Mouse (Mus musculus): ENCODE data around the gene Abhd5.

Gene Abhd5

GRCm38 (mm10) chr9:122347882-122348281, 3.5 kb upstream of the Abhd5 start:
- no peak for DNase-seq (ENCODE audit: extremely low spot score)

DNA sequence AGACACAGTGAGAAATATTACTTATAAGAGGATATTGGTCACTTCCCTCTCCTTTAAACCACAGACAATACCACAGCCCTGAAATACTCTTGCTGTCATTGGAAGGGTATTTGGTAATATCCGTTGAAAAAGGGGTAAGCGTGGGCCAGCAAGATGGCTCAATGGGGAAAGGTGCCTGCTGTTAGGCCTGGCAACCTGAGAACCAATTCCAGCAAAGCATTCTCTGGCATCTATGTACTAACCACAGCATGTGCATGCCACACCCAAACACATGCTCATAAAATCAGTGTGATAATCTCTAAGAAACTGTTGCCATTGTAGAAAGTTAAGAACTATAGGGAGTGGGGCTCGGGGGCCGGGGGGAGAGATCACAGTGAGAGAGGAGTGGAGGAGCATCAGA, 2.1 kb upstream of the Abhd5 start:
- DNase-seq (ENCODE audit: extremely low spot score), result no peak

DNA sequence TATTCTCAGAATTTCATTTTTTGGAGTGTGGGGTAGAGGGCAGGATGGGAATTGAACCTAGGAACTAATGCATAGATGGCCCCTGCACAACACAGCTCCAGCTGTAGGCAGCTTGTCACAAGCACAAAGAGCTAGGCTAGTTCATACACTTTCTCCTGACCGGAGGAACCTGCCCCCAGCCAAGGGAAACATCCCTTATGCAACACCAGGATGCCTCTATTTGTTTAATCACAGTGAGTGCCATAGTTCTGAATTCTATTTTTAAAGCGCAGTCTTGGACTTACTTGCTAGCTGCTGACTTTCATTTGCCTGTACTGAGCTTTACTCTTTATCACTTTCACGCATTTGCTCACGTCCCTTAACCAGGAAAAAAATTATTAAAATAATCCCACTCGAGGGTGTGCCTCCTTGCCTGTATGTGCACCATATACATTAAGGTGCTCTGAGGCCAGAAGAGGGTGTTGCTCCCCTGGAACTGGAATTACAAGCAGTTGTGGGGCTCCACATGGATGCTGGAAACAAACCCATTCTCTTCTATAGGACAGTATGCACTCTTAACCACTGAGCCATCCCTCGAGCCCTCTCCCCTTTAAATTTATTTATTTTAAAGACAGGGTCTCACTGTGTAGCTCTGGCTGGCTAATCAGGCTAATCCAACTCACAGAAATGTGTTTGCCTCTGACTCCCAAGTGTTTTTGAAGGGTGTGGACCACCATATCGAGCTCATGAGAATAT, 845 bp upstream of the Abhd5 start:
- DNase-seq (ENCODE audit: extremely low spot score), result no peak

DNA sequence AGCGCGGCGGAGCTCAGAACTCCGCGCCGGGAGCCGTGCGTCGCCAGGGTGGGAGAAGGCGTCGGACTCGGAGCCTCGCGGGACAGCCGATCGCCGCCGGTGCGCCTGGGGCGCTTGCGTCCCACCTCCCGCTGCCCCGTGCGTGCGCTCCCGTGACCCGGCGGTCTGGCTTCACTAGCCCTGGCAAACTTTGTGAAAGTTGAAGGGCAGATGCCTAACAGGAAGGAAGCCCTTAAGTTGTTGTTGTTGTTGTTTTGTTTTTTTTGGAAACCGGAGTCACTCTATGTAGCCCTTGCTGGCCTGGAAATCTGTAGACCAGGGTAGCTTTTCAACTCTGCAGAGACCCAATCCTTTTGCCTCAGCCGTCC, 601 bp downstream of the Abhd5 start:
- no peak for DNase-seq (ENCODE audit: extremely low spot score)

DNA sequence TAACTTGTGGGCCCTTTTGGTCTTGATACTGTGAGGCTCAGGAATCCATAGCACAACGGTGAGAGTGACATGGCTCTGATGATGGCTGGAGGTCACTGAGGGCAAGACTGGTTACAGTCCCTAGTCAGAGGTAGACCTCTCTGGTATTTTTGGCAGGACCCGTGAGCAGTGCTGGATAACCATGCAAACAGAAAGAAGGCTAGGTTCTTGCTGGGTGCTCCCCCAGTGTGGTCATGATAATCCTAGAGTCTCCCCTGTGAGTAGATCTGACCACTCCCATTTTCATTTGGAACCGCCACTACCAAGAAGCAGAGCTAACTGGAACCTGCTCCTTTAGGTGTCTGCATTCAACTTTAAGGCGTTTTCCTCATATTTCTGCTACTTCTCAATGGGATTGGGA, 1.5 kb downstream of the Abhd5 start:
- DNase-seq (ENCODE audit: extremely low spot score), result no peak

- DNase-seq (ENCODE audit: extremely low spot score), result no peak
Observed at GRCm38 (mm10) chr9:122354240-122354639, 2.8 kb downstream of the Abhd5 start.

GRCm38 (mm10) chr9:122357073-122357472, 5.7 kb downstream of the Abhd5 start:
- no peak for DNase-seq (ENCODE audit: extremely low spot score)

GRCm38 (mm10) chr9:122357626-122358025, 6.2 kb downstream of the Abhd5 start:
- no peak for DNase-seq (ENCODE audit: extremely low spot score)

GRCm38 (mm10) chr9:122364171-122364570, 12.8 kb downstream of the Abhd5 start:
- no peak for DNase-seq (ENCODE audit: extremely low spot score)

DNA sequence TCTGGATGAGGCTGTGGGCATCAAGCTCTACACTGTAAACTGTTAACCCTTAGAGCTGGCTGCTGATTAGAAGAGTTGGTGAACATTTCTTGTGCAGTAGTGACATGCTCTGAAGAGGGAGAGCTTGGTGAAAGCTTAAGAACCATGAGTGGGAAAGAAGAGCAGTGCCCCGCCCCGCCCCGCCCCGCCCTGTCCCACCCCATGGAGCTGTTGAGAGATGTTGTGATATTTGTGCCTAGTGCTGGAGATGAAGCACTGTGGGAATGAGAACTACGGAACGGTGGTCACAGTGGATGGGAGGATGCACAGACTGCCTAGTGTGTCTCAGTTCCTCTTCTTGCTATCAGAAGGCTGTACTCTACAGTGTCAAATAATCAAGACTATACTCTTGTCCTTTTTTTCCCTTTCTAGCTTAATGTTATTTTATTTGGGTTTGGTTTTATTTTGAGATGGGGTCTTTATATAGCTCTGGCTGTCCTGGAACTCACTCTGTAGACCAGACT, 18.9 kb downstream of the Abhd5 start:
- DNase-seq (ENCODE audit: extremely low spot score), result no peak

- peak; percentile 21 for DNase-seq (ENCODE audit: extremely low spot score)
Observed at GRCm38 (mm10) chr9:122372506-122372905, 21.1 kb downstream of the Abhd5 start.

DNA sequence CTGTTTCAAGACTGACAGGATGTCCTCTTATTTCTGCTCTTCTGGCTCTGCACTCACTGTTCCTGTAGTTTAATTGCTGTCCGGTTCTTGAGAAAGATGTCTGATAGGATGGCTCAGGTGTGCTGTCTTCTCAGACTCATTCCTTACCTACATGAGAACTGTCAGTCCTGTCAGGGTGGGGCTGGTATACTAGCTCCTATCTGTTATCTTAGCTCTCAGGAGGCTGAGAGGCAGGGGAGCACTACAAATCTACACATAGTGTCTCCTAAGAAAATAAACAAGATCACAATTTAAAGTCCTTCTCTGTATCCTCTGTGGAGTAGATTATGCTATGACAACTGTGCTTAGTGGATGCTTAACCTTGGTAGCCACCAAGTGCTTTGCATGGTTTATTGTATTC, 21.6 kb downstream of the Abhd5 start:
- DNase-seq (ENCODE audit: extremely low spot score), result no peak

- DNase-seq (ENCODE audit: extremely low spot score), result no peak
Observed at GRCm38 (mm10) chr9:122378986-122379385, 27.6 kb downstream of the Abhd5 start.

DNA sequence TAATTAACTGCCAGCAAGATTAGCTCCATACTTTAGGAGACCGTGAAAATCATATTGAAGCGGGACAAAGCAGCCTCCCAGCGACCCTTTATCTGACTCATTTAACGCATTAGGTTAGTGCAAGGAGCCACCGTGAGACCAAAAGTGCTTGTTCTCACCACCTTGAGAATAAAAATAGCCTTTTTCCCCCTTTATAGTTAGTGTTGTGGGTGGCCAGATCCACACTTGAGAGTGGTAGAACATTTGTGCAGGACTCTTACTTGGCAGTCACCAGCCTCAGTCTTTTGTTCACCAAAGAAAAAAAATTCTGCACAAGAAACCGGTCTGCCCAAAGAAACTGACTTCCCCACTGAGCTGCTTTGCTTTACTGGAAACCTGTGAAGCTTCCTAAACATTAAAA, 29.6 kb downstream of the Abhd5 start:
- no peak for DNase-seq (ENCODE audit: extremely low spot score)

GRCm38 (mm10) chr9:122382006-122382405, 30.6 kb downstream of the Abhd5 start:
- DNase-seq (ENCODE audit: extremely low spot score), result no peak

GRCm38 (mm10) chr9:122386015-122386414, 34.6 kb downstream of the Abhd5 start:
- DNase-seq (ENCODE audit: extremely low spot score), result no peak

DNA sequence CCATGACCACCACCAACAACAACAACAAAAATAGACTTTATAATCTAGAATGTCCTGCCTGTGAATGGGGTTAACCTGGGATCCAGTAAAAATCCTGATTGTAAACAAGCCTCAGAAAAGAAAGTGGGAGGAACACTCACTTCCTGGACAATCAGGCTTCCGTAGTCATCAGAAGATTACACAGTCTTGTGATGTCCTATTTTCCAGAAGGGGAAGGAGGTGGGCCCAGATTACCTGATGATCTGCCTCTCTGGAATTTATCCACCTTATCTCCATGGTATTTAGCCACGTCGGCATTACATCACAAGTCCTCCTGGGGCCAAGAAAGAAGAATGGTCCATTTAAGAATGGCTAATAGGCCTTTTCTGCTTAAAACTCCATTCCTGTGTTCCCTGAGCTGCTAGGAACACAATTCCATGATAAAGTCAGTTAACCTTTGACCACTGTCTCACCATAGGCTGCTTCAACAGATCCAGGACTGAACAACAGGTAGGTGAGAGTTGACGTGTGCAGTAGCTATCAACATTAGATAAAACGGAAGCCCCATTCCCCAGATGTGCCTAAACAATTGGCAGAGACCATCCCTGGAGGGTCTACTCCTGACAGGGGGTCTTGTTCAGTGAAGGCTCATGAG, 38.0 kb downstream of the Abhd5 start:
- no peak for DNase-seq (ENCODE audit: extremely low spot score)

DNA sequence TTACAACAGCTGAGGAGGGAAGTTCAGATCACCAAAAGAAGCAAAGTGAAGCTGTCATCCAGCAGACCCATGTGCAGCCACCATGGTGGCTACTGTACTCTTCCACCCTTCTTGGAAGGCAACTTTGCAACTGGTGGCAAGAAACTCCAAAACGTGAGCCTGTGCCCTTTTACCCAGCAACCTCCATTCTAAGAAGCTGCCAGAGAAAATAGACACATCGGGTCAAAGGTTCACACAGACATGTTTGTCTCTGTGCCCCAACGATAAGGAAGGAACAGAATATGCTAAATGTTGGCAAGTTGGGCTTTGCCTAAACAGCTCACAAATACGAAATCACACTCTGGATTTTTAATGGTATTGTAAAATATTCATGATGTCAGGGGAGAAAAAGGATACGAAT, 44.4 kb downstream of the Abhd5 start:
- no peak for DNase-seq (ENCODE audit: extremely low spot score)

DNA sequence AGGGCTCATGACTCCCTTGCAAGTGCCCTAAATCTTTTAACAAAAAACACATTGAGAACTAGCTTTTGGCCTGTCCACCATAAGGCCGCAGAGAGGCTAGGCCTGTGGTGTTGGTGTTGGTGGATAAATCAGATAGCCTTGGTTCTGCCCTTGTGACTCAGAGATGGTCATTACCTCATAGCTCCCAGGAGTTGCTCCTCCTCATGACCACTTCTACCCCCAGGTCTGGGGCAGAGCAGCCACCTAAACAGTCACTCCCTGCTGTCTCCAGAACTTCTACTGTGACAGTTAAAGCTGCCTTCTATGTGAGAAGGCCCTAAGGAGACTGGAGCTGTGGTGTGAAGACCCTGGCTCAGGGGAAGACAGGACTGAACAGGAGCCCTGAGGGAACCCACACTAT, 45.7 kb downstream of the Abhd5 start:
- DNase-seq (ENCODE audit: extremely low spot score), result no peak

DNA sequence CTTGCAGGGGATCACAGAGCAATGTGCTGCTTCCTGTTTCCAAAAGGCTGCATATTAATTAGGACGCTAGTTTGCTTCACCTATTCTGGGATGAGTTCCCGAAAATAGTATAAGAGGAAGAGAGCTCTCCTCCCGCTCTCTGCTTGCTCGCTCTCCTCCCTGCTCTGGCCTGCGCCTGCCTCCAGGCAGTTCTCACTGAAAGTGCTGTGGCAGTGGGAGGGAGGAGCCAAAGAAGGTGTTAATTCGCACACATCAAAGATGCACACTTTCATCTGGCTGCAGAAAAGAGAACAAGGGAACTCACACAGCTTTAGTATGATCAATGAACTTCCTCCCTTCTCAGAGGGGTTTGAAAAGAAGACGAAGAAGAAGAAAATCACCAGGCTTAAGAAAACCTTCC, 47.3 kb downstream of the Abhd5 start:
- DNase-seq (ENCODE audit: extremely low spot score), result no peak

- DNase-seq (ENCODE audit: extremely low spot score), result no peak
Observed at GRCm38 (mm10) chr9:122401239-122401638, 49.8 kb downstream of the Abhd5 start.

DNA sequence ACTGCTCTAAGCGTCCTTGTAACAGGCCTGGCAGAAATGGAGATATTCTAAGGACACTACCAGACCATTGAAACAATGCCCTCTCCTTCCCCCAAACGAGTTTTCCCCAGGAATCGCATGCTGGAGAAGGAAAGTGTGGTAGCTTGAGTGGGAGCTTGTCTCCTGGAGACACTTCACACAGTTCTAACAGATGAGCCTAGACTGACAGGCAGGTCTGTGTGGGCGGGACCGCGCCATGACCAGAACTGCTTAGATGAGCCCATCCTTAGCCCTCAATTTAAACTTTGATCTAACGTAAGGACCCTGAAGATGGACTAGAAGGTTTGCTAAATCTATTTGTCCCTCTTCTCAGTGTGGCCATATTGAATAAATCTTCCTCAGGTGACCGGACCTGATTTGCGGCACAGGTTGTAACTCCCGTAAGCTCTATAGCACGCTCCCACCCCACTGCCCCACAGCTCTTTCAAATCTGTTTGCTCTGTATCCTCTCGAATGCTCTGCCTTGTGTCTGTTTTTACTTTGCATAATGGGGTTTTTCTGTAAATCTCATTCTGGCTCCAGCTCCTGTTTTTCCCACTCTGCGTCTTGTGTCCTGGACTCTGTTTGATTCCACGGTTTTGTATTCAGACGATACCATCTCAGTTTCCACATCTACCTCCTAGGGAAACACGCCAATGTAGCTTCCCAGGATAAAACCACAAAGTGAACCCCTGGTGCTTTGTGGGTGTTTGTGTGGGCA, 59.2 kb downstream of the Abhd5 start:
- no peak for DNase-seq (ENCODE audit: extremely low spot score)

DNA sequence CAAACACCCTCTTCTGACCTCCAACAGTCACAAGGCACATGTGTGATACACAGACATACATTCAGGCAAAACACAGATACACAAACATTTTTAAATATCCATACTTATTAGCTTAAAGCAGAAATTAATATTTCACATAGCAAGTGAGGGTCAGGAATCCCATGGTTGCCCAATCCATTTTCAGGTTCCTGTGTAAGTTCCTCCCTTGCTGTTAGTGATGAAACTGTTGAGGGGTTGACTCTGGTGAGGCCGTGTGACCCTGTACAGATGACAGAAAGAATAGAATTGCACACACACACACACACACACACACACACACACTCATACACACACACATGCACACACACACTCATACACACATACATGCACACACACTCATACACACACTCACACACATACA, 63.2 kb downstream of the Abhd5 start:
- no peak for DNase-seq (ENCODE audit: extremely low spot score)

All from embryo, embryonic 9.5 days (tissue).